Mouse (Mus musculus) heart, postnatal 14 days (tissue): Measurements from ENCODE around the gene Gata1. TPM values are rescaled to one million over a fixed set of nuclear protein-coding genes. Genes with fewer than 3 reads are reported as not detected.
"Not testable (repeated sequence)": the region's sequence is repeated elsewhere in the genome, so short reads cannot be mapped to it uniquely, and the experiment has no call there.

Experiments used
- DNase-seq, 2 experiments: peaks; one replicate each; pipeline ENCODE4 v3.0.0; 2021 to 2022
- intact Hi-C: fragments of 180-260 bp; cut with DNase I; formaldehyde crosslinking; loops from one replicate; pipeline ENCODE4 v1.15.1; 2025
- total RNA-seq, 2 experiments: library from RNA; stranded (reverse); gene quantifications; 2 replicates each; pipeline ENCODE4 v1.2.3; 2021

The Gata1 gene
- total RNA-seq, 2 experiments from 2014 or later: not detected

DNA sequence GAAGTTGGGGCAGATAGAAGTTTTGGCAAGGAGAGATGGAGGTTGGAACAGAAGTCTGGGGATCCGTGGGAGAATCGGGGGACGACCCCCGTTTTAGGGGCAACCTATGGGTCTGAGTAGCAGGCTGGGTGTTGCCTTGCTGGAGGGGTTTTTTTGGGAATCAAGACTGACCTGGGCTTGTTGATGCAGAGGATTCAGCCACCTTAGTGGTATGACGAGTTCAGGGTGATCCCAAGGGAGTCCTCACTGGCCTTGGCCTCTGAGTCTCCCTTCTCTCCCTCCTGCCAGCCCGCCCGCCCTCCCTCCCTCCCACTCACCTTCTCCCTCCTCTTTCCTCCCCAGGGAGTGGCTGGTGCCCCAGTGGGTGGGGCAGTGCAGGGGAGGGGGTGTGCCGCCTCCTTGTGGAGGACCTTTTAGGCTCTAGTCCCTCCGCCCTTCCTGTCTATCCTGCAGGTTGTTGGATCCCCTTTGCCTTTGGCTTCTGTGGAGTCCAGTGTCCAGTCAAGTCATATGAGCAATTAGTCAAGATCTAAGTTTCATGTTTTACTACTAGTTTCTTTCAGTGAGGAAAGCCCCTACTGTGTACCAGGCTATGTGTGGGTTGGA, 10.2 kb downstream of the Gata1 start:
- DNase-seq: no peak
- intact Hi-C loops: no loop called here

DNA sequence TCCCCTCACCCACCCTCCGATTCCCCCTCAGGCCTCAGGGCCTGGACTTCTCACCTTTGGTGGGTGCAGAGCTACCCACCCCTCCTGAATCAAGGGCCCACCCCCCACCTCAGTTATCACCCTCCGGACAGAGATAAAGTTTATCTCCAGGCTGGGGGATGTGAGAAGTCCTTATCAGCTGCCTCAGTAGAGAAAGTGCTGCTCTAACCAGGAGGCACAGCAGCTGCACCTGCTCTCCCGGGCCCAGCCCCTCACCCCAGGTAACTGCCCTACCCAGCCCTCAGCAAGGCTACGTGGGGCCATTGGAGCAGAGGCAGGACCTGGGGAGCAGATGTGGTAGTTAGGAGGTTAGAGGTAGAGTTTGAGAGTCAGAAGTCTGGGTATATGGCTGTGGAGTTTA, 11.7 kb downstream of the Gata1 start:
- DNase-seq: no peak
- intact Hi-C loops: no loop called here

DNA sequence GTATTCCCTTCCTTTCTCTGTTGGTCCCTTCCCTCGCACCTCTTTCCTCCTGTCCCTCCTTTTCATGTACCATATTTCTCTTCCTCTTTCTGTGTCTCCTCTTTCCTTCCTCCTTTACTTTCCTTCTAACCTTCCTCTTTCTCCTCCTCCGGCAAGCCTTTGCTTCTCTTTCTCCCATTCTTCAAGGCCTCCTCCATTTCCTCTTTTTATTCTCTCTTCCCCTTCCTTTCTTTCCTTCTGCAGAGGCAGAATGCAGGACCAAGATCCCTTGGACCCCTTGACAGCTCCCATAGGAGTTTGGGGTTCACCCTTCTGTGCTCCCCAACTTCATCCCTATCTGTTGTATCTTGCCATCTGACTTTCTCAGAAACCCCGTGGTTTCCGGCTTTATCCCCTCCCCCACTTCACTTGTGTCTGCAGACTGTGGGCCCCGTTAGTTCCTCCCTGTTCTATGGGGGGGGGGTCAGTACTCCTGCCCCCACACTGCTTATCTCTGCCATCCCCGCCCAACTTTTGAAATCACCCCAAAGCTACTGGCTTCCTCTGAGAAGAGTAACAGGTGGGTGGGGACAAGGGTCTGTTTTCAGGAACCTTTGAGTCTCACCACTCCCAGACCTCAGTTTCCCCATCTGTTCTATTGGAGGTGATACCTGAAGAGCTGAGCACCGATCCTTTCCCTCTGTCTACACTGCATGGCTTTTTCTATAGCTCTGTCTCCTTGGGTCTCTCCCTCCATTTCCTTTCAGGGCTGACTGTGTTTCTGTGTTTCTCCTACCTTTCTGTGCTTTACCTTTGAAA, 13.8 kb downstream of the Gata1 start:
- no peak for DNase-seq
- intact Hi-C loops: no loop called here

DNA sequence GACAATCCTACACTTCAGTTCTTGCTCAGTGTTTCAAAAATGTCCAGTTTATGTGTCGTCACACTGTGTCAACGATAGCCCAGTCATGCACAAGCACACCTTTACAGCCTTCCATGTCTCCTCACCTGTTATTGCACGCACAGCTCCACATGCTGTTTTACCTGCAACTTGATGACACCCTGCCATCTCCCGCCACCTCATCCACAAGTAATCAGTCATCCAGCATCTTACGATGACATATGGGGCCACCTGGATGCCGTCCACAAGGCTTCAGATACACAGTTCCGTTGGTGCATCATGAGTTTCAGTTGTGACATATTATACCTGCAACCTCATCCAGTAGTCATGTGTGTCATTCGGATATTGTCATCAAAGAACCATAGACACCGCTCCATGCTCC, 19.0 kb downstream of the Gata1 start:
- DNase-seq: no peak
- intact Hi-C loops: no loop called here

DNA sequence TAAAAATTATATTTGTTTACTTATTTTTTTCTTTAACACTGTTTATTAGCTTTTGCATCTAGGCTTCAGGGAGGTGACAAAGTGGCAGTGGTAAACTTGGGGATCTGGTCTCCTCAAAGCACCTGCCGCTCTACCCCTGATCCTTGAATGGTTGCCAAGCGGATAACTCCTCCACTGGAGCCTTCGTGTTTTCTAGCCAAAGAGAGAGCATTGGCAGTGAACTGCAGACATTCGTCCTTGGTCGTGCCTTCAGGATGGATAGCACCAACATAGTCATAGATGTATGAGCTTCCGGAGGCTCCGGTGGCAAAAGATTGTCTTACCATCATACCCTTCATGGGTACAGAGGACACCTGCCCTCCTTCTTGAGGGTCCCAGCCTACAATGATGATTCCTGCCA, 27.8 kb downstream of the Gata1 start:
- DNase-seq: no peak
- intact Hi-C loops: no loop called here

DNA sequence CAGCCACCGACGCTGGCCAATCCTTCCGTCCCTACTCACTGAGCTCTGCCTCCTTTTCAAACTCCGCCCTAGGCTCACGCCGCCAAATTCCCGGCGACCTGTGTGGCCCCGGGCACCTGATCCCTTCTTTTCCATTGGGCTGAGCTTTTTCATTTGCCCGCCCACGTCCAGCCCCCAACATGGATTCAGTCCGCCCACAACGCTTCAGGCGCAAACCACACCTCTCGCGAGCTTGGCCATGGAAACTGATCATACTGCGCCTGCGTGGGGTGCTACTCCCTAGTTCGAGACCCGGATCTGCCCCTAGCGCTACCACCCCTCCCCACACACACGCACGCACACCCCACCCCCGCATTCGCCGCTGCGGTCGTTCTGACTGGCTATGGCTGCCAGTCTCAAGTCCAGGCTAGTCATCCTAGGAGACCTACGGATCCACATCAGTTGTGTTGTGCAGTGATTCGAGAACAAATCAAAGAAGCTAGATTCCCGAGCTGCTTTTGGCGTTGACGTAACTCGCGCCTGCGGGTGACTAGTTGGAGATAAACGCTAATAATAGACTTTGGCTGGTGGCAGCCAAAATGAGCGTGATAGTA, 29.9 kb downstream of the Gata1 start:
- intact Hi-C loops: loop anchor here (5.0 kb wide), 1 partner anchor 46 kb away; no protein-coding TSS in a partner anchor
- DNase-seq: peak; percentile 90 to 91

DNA sequence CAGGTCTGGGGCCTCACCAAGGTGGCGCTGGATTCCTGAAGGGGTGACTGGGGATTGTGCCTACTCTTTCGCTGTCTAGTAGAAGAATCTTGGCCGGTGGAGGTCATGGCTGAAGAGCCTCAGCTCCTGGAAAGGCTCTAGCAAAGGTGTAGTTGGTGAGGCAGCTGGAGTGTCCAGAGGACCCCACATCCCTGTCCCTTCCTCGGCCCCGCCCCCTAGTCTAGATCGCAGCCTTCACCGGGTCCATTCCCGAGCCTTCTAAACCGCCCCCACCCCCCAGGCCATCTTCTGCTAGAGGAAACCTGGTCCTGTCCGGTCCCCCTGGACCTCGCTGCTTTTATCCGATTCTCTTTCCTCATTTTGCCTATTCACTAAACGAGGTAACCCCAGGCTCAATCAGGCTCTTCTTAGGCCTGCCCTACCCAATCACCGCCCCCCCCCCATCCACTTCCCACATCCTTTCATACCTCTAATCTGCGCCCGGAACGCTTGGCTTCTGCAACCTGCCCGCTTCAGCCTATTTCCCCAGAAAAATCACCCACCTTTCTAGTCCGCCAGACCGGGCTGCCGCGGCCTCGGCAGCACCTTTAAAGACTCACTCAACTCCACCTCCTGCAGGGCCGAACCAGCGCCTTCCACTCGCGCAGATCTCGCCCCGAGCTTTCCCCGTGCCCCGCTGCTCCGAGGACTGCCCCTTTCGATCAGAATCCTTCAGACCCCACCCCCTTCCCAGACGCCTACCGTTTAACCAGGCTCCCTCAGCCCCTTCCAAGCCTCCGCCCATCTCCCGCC, 30.6 kb downstream of the Gata1 start, which contains the start of gene Hdac6:
Gene Hdac6 (minus strand): TSS at position 782 of the 792 bp plus-strand sequence.
- intact Hi-C loops: loop anchor here (5.0 kb wide), 1 partner anchor 45 kb away; no protein-coding TSS in a partner anchor
- no peak for DNase-seq

DNA sequence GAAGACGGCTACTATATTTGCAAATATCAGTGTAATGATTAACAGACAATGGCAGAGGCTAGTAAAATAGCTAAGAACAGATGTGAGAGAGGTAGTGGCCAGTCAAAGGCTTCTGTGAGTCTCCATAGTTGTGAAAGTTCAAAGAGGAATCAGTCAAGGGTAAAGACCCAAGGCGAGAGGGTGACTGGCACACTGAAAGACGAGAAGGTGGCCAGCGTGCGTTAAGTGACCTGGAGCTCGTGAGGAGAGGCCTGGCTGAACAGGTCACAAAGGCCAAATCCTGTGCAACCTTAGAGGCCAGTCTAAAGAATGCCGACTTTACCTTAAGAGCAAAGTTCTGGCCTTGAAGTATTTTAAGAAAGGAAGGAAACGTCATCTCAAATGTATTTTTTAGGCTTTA, 32.3 kb downstream of the Gata1 start:
- intact Hi-C loops: loop anchor here (5.0 kb wide), 1 partner anchor 43 kb away; no protein-coding TSS in a partner anchor

DNA sequence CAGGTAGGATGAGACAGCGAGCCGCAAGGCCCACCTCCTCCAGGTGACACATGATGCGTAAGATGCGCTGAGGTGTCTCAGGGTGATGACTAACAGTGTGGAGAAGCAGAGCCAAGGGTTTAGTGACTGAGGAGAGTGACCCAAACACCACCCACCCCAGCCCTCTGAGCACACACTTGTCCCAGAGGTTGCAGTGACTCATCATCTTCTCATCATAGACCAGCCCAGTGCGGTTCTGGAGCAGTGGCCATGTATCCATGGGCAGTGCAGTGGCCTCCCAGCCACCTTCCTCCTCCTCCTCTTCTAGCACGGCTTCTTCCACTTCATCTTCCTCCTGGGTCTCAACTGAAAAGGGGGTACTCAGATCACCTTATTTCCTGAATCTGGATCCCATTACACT, 40.2 kb downstream of the Gata1 start:
- intact Hi-C loops: no loop called here
- no peak for DNase-seq

More for the DNA sequence above, 32.3 kb downstream of the Gata1 start:
- no peak for DNase-seq

DNA sequence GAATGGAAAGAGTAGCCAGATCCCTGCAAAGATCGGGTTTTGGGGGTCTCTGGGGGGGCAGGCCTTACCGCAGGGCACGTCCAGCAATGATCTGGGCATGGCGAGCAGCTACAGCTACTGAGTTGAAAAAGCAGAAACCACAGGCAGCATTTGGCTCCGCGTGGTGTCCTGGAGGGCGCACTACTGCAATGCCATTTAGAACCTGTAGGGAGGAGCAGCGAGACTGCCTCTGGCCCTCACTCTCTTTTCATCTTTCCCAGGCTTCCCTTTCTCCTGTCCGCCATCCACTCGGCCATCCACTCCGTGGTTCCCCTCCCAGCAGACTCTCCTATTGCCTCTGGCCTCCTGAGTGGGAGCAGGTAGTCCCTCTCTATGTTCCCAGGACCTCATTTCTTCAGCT, 41.0 kb downstream of the Gata1 start:
- intact Hi-C loops: no loop called here
- DNase-seq: no peak

DNA sequence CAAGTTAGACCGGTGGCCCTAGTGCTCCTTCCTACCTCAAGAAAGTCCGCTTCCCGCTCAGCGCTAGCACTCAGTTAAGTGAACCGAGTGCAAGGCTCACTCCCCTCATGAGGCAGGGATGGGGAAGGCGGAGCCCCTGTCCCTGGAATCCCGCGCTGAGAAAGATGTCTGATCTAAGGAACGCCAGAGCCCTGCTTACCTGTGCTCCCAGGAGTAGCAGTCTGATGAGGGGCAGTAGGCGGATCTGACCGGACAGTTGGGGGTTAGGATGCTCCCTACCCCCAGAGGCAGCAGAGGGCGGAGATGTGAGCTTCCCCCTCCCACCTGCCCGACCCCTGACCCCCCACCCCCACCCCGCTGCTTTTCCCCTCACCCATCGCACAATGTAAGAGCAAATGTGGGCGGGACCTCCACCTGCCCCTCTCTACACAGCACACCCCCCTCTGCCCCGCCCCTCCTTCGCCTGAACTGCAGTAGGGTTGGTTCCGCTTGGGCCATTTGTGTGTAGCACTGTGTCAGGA, 49.5 kb downstream of the Gata1 start, which contains the start of gene Eras:
Gene Eras (minus strand): TSS at position 338 of the 521 bp plus-strand sequence.
- intact Hi-C loops: no loop called here
- no peak for DNase-seq

DNA sequence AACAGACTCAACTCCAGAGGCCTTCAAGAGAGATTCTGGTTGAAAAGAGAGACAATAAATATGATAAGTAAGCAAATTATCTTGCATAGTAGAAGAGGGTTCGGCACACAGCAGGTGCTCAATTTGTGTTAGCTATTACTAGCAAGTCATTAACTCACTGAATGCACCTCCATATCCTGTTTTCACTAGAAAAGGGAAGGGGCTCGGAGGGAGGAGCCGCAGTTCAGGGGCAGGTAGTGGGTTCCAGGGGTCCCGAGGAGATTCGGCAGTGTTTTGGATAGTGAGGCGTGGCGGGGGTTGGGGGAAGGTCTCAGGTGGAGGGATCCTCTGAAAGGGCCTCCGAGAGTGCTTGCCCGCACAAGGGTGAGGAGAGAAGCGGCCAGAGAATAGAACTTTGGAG, 50.8 kb downstream of the Gata1 start:
- intact Hi-C loops: no loop called here

DNA sequence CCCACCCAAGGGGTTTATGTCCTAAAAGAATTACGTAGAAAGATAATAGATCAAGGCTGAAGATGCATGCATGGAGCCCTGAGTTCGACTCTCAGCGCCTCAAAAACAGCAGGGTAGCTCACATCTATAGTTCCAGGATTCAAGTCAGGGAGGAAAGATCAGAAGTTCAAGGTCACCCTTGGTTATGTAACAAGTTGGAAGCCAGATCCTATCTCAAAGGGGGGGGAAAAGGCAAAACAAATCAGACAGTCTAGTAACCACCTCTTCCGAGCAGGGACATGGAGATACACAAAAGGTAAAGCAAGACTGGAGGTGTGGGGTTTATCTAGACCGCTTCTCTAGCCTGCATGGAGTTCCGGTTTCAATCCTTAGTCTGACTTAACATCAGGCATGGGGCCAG, 51.6 kb downstream of the Gata1 start:
- intact Hi-C loops: no loop called here

More for the DNA sequence above, 50.8 kb downstream of the Gata1 start:
- DNase-seq: no peak

DNA sequence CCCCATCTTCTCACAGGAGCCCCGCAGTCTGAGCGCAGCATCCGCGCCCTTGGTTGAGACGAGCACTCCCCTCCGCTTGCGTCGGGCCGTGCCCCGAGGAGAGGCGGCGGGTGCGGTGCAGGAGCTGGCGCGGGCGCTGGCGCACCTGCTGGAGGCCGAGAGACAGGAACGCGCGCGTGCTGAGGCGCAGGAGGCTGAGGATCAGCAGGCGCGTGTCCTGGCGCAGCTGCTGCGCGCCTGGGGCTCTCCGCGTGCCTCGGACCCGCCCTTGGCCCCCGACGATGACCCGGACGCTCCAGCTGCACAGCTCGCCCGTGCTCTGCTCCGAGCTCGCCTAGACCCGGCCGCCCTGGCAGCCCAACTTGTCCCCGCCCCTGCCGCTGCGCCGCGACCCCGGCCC, 55.8 kb downstream of the Gata1 start:
- intact Hi-C loops: no loop called here

More for the DNA sequence above, 51.6 kb downstream of the Gata1 start:
- no peak for DNase-seq

DNA sequence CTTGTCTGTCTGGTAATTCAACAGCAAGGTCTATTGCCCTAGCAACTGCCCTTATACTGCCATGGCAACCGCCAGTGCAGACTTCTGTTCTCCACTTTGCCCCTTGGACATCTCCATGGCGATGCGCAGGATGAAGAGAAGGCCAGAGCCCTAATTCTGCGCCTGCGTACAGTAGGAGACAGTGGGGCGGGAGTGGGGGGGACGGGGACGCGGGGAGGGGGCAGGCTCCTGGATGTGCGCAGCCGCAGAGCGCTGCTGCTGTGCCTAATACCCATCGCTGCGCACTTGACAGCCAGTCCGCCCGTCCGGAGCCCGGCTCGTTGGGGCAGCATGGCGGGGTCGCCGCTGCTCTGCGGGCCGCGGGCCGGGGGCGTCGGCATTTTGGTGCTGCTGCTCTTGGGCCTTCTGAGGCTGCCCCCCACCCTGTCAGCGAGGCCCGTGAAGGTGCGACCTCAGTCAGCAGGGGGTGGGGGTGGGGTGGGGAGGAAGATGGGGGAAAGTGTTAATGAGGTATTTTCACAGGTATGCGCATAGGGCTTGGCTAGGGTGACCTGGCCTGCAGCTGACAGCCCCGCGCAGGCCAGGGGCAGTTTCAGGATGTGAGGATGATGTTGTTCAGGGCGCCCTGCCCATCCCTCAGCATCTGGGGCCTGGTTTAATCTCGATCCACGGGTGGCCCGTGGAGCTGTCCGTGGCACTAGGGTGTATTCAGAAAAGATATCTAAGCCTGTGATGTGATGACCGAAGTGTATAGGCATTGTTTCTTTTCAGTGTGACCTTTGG, 58.1 kb downstream of the Gata1 start, which contains the start of gene Pcsk1n:
Gene Pcsk1n (plus strand): TSS at position 222 of the 783 bp plus-strand sequence.
- no peak for DNase-seq
- intact Hi-C loops: loop anchor here (10.0 kb wide), 1 partner anchor 205 kb away; no protein-coding TSS in a partner anchor

More for the DNA sequence above, 55.8 kb downstream of the Gata1 start:
- DNase-seq: peak; percentile 3 to 5

DNA sequence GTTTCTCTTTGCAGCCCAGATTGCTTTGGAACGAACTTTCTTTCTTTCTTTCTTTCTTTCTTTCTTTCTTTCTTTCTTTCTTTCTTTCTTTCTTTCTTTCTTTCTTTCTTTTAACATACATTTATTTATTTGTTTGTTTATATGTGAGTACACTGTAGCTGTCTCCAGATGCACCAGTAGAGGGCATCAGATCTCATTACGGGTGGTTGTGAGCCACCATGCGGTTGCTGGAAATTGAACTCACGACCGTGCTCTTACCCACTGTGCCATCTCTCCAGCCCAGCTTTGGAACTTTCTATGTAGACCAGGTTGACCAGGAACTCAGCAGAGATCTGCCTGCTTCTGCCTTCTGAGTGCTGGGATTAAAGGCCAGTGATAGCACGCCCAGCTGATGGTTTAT, 59.9 kb downstream of the Gata1 start:
- not testable (repeated sequence) for DNase-seq
- intact Hi-C loops: loop anchor here (10.0 kb wide), 1 partner anchor 207 kb away; no protein-coding TSS in a partner anchor

DNA sequence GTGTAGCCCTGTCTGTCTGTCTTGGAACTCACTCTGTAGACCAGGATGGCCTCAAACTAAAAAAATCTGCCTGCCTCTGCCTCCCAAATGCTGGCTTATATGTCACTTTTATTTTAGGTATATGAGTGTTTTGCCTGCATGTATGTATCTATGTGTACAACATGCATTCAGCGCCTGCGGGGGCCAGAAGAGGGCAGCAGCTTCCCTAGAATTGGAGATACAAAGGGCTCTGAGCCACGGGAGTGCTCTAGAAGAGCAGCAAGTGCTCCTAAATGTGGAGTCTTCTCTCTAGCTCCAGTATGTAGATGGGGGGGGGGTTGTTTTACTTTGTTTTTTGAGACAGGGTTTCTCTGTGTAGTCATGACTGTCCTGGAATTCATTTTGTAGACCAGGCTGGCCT, 62.2 kb downstream of the Gata1 start:
- peak in 1 of 2 experiments; percentile 43 for DNase-seq

DNA sequence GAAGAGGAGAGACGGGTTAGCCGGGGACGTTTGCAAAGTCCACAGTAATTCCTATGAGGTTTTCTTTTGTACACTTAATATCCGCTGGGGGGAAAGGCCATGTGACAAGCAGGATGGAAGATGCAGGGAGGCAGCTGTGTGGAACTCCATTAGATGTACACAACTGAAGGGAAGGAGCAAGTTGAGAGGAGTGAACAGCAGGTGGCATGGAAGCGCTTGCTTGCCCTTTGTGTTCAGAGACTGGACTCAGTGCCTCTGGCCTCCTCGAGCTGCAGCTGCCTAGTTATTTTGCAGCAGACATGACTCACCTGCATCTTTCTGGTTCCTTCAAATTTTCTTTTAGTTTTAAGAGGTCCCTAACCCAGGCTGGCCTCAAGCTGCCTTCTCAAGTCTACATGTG, 67.4 kb downstream of the Gata1 start:
- no peak for DNase-seq
- intact Hi-C loops: loop anchor here (10.0 kb wide), 1 partner anchor 214 kb away; no protein-coding TSS in a partner anchor

More for the DNA sequence above, 62.2 kb downstream of the Gata1 start:
- intact Hi-C loops: loop anchor here (10.0 kb wide), 1 partner anchor 209 kb away; no protein-coding TSS in a partner anchor
